Mouse (Mus musculus) thymus, adult 2 months (tissue): ENCODE results near the gene Actb.

Experiments used
- CTCF ChIP-seq: fragments of 200-500 bp; IDR thresholded peaks from 2 replicates; pipeline ENCODE4 v1.5.1; 2012; ENCODE audit warnings: mild to moderate bottlenecking, control low read depth, low read length, moderate library complexity, borderline replicate concordance; ENCODE audit not compliant: control insufficient read depth, poor library complexity, insufficient read depth; ENCODE audit errors: extremely low read depth
- POLR2A ChIP-seq: fragments of 200-500 bp; IDR thresholded peaks from 2 replicates; pipeline ENCODE4 v1.6.1; 2012; ENCODE audit warnings: mild to moderate bottlenecking, low read length, control low read depth, moderate library complexity; ENCODE audit not compliant: control insufficient read depth, poor library complexity, insufficient read depth; ENCODE audit errors: extremely low read depth

- no peak for TF ChIP-seq CTCF
- no peak for TF ChIP-seq POLR2A
Observed at GRCm38 (mm10) chr5:142929400-142929752, 22.8 kb upstream of the Actb start.
